Mouse (Mus musculus) hindbrain, embryonic 10.5 days (tissue): ENCODE data around the gene Mterf4. TPM values are rescaled to one million over a fixed set of nuclear protein-coding genes. Genes with fewer than 3 reads are reported as not detected.

Experiments used
- DNase-seq: peaks from one replicate; pipeline ENCODE4 v3.0.0-alpha.2; 2017; ENCODE audit warnings: low spot score
- H3K27ac ChIP-seq: fragments of 300-500 bp; sonication (generic); 2 replicates; pipeline ENCODE4 v1.5.1; 2016; ENCODE audit warnings: mild to moderate bottlenecking, moderate library complexity
- H3K27me3 ChIP-seq: fragments of 300-500 bp; sonication (generic); 2 replicates; pipeline ENCODE4 v1.6.1; 2016; ENCODE audit warnings: mild to moderate bottlenecking; ENCODE audit not compliant: poor library complexity, insufficient read depth, severe bottlenecking
- H3K36me3 ChIP-seq: fragments of 300-500 bp; sonication (generic); 2 replicates; pipeline ENCODE4 v1.6.1; 2016; ENCODE audit warnings: mild to moderate bottlenecking, moderate library complexity
- H3K4me1 ChIP-seq: fragments of 300-500 bp; sonication (generic); replicated peaks from 2 replicates; pipeline ENCODE4 v1.6.1; 2016; ENCODE audit warnings: mild to moderate bottlenecking
- H3K4me3 ChIP-seq: fragments of 300-500 bp; sonication (generic); 2 replicates; pipeline ENCODE4 v1.5.1; 2016; ENCODE audit warnings: mild to moderate bottlenecking, moderate library complexity
- H3K9me3 ChIP-seq: fragments of 300-500 bp; sonication (generic); 2 replicates; pipeline ENCODE4 v1.6.1; 2016; ENCODE audit warnings: mild to moderate bottlenecking, moderate library complexity
- WGBS: fragments of 180-500 bp; shearing (Covaris S2); methylation state at CpG from one replicate; pipeline ENCODE4 v1.1.7; 2016; 5-methylcytosine and 5-hydroxymethylcytosine counted together
- polyA plus RNA-seq: library from polyadenylated mRNA; unstranded; fragments of >200 nt; fragmentation: Nextera tagmentation; extraction: Ambion mirVana; gene quantifications from 2 replicates; pipeline ENCODE4 v1.2.1, GENCODE M21; 2016

Mterf4 gene
- polyA plus RNA-seq, 1 experiment from 2014 or later, result 37.5 TPM

DNA sequence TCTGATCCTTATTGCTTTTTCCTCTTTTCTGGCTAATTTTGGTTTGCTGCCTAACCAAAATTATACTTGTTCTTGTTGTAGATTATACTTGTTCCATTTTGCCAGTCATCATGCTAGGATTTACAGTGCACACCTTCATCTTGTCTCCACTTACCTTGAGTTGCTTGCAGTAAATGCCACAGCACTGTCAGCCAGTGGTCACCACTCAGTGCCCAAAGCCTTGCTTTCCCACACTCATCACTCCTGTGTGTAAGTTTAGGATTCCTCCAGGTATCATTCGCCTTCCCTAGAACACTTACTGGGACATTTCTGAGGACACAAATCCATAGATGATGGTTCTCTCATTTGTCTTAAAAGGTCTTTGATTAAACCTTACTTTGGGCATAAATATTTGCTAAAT lies 14.1 kb downstream of the Mterf4 start:
- H3K4me1 ChIP-seq, result no peaks in the 10 kb centered on the region
- H3K27me3 ChIP-seq, result no peaks in the 10 kb centered on the region
- WGBS, result 96% methylated on average over 1 of the region's 1 CpGs
- H3K27ac ChIP-seq, result no peak overlapping the region
- peaks cover 12% of the 10 kb centered on the region for H3K36me3 ChIP-seq
- DNase-seq, result no peak
- H3K9me3 ChIP-seq, result no peaks in the 10 kb centered on the region
- H3K4me3 ChIP-seq, result no peak overlapping the region

DNA sequence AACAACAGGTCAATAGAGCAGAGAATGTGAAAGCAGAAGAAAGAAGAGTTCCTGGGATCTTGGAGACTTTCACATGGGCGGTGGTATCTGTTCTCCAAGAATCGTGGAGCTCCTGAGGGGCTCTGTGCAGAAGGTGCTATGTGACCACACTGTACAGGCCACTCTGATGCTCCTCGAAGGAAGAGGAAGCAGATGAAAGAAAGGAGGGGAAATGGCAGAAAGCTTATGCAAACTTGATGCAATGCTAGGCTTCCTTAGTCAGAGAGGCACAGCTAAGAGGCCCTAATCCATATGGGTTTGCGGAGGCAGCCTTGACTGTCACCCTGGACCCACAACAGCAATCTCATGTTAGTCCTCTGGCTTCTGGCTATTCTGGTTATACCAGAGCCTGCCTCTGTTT lies 14.8 kb downstream of the Mterf4 start:
- H3K4me3 ChIP-seq, result no peak overlapping the region
- no peaks in the 10 kb centered on the region for H3K4me1 ChIP-seq
- H3K36me3 ChIP-seq, result peaks cover 7% of the 10 kb centered on the region
- no peaks in the 10 kb centered on the region for H3K9me3 ChIP-seq
- WGBS, result 81% methylated on average over 4 of the region's 4 CpGs
- no peak for DNase-seq
- H3K27ac ChIP-seq, result no peak overlapping the region
- no peaks in the 10 kb centered on the region for H3K27me3 ChIP-seq

DNA sequence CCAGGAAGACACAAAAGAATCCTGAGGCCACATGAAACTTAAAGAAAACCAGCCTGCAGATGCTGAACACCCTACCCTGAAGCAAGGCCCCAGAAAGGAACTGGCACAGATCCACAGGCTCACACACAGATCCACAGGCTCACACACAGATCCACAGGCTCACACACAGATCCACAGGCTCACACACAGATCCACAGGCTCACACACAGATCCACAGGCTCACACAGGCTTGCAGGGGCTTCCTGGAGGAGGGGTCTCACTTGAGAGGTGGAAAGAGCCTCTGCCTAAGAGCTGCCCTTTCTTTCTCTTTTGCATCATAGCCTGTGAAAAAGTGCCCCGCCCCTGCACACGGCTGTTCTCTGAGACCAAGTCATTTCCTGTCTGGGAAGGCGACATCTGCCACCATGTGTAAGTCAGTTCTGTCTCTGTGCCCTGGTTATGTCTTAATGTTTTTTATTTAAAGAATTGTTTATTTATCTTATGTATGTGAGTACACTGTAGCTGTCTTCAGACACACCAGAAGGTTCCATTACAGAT lies 16.0 kb downstream of the Mterf4 start:
- H3K4me3 ChIP-seq, result no peak overlapping the region
- H3K27ac ChIP-seq, result no peak overlapping the region
- no peaks in the 10 kb centered on the region for H3K4me1 ChIP-seq
- no peaks in the 10 kb centered on the region for H3K36me3 ChIP-seq
- H3K27me3 ChIP-seq, result no peaks in the 10 kb centered on the region
- no peaks in the 10 kb centered on the region for H3K9me3 ChIP-seq
- no peak for DNase-seq
- 64% methylated on average over 3 of the region's 3 CpGs for WGBS

DNA sequence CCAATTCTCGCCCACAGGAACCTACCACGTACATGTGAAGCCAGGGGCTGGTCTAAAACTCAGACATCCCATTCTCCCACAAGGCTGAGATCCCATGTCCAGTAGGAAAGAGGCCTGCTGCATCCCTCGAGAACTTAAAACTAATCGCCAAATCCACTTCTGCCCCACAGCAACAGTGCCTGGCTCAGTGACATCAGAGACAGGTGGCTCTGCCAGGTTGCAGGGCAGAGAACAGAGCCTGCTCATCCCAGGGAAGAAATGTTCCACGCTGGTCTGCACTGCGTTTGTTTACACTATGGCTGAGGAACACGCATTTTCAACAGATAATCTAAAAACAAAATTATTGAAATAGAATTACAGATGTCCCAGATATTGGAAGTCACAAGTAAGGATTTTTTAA lies 28.7 kb downstream of the Mterf4 start:
- no peak overlapping the region for H3K4me3 ChIP-seq
- H3K9me3 ChIP-seq, result no peaks in the 10 kb centered on the region
- H3K36me3 ChIP-seq, result no peaks in the 10 kb centered on the region
- no peak for DNase-seq
- H3K27ac ChIP-seq, result no peak overlapping the region
- WGBS, result 82% methylated on average over 7 of the region's 7 CpGs
- no peaks in the 10 kb centered on the region for H3K27me3 ChIP-seq
- H3K4me1 ChIP-seq, result peaks cover 5% of the 10 kb centered on the region

DNA sequence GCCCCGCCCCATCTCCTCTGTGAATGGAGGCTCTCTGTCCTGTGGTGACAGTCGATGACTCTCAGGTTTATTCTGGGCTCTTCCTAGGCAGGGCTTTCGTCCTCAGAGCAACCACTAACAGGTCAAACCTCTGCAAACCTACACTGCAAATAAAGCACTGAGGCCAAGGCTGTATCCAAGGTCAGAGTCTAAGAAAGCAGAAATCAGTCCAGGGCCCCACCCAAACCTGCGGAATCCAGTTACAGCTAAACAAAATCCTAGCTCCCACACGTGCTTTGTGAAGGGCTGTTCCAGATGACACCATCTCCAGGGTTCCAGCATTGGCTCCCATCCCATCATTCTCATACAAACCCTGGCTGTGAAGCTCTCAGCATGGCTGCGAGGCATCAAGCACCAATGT lies 30.2 kb downstream of the Mterf4 start:
- peaks cover 4% of the 10 kb centered on the region; the same call in 1 of the 2 replicates for H3K27me3 ChIP-seq
- no peaks in the 10 kb centered on the region for H3K36me3 ChIP-seq
- H3K27ac ChIP-seq, result no peak overlapping the region
- WGBS, result 76% methylated on average over 6 of the region's 6 CpGs
- H3K4me3 ChIP-seq, result no peak overlapping the region
- no peak for DNase-seq
- H3K9me3 ChIP-seq, result no peaks in the 10 kb centered on the region
- H3K4me1 ChIP-seq, result peaks cover 5% of the 10 kb centered on the region

DNA sequence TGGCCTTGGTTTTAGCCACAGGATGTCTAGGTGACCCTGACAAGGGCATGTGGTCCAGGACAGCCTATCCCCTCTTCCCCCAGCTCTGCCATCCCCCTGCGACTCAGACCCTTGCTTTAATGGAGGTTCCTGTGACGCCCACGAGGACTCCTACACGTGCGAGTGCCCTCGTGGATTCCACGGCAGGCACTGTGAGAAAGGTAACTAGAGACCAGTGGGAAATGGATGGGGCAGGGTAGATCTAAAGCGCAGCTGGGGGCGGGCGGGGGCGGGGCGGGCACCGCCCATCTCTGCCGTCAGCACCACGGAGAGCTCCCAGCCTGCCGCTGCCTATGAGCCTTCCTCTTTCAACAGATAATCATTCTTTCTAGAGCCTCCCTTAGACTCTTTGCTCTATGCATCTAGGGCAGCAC lies 33.3 kb downstream of the Mterf4 start:
- no peaks in the 10 kb centered on the region for H3K9me3 ChIP-seq
- peak overlapping the region; percentile 28; the same call in 1 of the 2 replicates for H3K4me3 ChIP-seq
- 3% methylated on average over 10 of the region's 16 CpGs for WGBS
- H3K27me3 ChIP-seq, result peaks cover 4% of the 10 kb centered on the region; the same call in 1 of the 2 replicates
- H3K36me3 ChIP-seq, result no peaks in the 10 kb centered on the region
- H3K4me1 ChIP-seq, result peaks cover 5% of the 10 kb centered on the region
- no peak overlapping the region for H3K27ac ChIP-seq
- DNase-seq, result peak; percentile 69

DNA sequence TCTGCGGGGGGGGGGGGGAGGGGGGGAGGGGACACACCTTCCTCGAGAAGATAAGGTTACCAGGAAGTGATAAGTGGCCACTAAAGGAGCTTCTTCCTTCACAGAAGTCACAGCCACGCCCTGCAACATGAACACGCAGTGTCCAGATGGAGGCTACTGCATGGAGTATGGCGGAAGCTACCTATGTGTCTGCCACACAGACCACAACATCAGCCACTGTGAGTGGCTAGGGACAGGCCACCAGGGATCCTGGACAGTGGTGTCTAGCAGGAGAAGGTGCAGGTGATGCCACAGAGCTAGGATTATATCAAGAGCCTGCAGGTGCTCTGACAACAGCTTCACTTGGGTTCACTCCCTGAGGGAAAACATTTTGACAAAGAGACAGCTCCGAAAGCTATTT lies 34.0 kb downstream of the Mterf4 start:
- Histone ChIP-seq H3K27me3 (peaks cover 4% of the 10 kb centered on the region; the same call in 1 of the 2 replicates), H3K4me1 (peaks cover 5% of the 10 kb centered on the region), H3K9me3 (no peaks in the 10 kb centered on the region), H3K27ac (no peak overlapping the region), H3K4me3 (no peak overlapping the region), H3K36me3 (no peaks in the 10 kb centered on the region)
- DNase-seq, result no peak
- WGBS, result 89% methylated on average over 6 of the region's 6 CpGs

DNA sequence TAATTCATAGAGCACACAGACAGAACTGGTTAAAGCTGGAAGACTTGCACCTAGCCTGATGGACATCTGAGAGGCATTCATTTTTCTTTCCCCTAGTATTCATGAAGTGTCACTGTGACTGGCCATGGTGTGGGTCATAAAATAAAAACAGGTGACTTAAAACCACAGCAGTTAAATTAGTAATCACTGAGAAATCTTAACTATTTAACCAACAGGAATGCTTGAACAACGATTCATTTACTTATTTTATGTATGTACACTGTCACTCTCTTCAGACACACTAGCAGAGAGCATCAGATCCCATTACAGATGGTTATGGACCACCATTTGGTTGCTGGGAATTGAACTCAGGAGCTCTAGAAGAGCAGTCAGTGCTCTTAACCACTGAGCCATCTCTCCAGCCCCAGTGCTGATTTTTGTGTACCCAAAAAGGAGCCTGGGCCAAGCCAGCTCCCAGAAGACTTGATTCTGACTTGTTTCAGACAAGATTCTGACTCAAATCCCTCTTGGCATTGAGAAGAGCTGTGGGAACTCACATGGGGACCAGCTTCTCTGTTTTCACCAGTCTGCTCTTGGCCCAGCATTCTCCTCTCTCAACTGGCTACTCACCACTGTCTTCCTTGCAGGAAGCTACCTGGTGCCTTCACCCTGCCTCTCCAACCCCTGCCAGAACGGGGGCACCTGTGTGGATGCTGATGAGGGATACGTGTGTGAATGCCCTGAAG lies 35.0 kb downstream of the Mterf4 start:
- Histone ChIP-seq H3K27me3 (peaks cover 4% of the 10 kb centered on the region; the same call in 1 of the 2 replicates), H3K4me1 (peaks cover 5% of the 10 kb centered on the region), H3K4me3 (no peak overlapping the region), H3K9me3 (no peaks in the 10 kb centered on the region), H3K27ac (no peak overlapping the region), H3K36me3 (no peaks in the 10 kb centered on the region)
- no peak for DNase-seq
- WGBS, result 77% methylated on average over 3 of the region's 3 CpGs

DNA sequence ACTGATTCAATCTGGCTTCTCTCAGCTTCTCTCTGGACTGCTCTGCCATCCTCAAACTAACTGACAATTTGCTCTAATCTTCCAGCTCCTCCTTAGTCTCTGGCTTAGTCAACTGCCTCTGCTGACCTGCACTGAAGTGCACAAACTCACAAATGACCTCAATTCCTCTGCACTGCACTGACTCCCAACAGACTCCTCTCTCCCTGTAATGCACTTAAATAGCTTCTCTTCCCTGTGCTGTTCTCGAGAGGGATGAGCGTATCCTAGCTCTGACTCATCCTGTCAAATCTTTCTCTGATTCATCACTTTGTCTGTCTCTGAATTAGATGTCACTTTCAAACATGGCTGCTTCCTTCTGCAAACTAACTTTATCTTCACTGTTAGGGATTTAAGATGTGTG lies 37.5 kb downstream of the Mterf4 start:
- Histone ChIP-seq H3K4me1 (peaks cover 5% of the 10 kb centered on the region), H3K27me3 (peaks cover 4% of the 10 kb centered on the region; the same call in 1 of the 2 replicates), H3K27ac (no peak overlapping the region), H3K4me3 (no peak overlapping the region), H3K36me3 (no peaks in the 10 kb centered on the region), H3K9me3 (no peaks in the 10 kb centered on the region)
- no peak for DNase-seq
- 86% methylated on average over 2 of the region's 2 CpGs for WGBS

DNA sequence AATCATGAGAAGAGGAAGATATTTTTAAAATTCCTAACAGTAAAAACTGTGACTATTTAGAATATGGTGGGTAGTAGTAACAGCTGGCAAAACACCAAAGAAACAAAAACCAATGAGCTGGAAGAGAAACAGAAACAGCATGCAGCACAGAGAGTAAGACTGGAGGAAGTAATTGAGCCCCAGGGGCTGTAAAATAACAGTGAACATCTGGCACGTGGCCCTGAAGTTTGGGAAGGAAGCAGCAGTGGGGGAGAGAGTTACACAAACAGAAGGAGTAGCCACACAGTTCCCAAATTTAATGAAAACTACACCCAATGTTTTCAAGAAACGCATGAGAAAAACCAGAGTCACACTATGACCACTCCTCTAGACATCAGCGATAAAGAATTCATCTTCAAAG lies 38.5 kb downstream of the Mterf4 start:
- peaks cover 4% of the 10 kb centered on the region; the same call in 1 of the 2 replicates for H3K27me3 ChIP-seq
- DNase-seq, result no peak
- H3K4me1 ChIP-seq, result peaks cover under 1% of the 10 kb centered on the region; the same call in 1 of the 2 replicates
- no peaks in the 10 kb centered on the region for H3K9me3 ChIP-seq
- no peaks in the 10 kb centered on the region for H3K36me3 ChIP-seq
- no peak overlapping the region for H3K27ac ChIP-seq
- no peak overlapping the region for H3K4me3 ChIP-seq
- 45% methylated on average over 3 of the region's 3 CpGs for WGBS

DNA sequence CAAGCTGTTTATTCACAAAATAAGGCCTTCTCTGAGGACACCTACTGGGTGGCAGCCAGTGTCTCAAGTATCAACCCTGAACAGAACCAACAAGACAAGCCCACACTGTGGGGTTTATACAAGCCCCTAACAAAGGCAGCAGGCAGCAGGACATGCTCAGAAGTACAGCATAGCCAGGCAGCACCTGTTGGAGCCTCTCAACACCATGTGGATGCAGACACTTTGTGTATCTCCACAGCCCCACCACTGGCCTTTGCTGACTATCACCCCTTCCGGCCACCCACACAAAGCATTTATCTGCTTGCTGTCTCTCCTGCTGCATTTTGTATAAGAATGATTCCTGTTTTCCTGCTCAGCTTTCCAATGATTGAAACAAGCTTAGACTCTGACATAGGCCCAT lies 48.2 kb downstream of the Mterf4 start:
- Histone ChIP-seq H3K27me3 (no peaks in the 10 kb centered on the region), H3K9me3 (no peaks in the 10 kb centered on the region), H3K4me1 (no peaks in the 10 kb centered on the region), H3K4me3 (no peak overlapping the region), H3K36me3 (no peaks in the 10 kb centered on the region), H3K27ac (no peak overlapping the region)
- WGBS, result 69% methylated on average over 1 of the region's 1 CpGs
- DNase-seq, result no peak

DNA sequence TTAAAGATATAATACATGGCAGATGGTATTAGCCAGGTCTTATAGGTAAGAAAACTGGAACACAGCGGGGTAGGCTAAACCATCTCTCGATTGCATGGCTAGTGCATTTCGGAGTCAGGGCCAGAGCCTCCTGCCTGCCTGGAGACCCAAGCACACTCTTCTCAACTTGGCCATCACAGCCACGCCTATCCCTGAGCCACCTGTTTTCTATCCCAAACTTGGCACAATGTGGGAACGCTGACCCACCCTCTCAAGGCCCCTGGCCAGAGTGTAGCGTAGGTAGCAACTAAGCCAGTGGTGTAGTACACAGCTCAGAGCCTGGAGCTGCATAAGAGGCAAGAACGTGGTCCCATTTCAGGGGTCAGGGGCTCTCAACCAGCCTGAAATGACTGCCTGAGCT lies 50.0 kb downstream of the Mterf4 start:
- no peaks in the 10 kb centered on the region for H3K9me3 ChIP-seq
- no peak overlapping the region for H3K4me3 ChIP-seq
- DNase-seq, result no peak
- WGBS, result 90% methylated on average over 7 of the region's 7 CpGs
- no peaks in the 10 kb centered on the region for H3K4me1 ChIP-seq
- no peaks in the 10 kb centered on the region for H3K27me3 ChIP-seq
- no peaks in the 10 kb centered on the region for H3K36me3 ChIP-seq
- H3K27ac ChIP-seq, result no peak overlapping the region

DNA sequence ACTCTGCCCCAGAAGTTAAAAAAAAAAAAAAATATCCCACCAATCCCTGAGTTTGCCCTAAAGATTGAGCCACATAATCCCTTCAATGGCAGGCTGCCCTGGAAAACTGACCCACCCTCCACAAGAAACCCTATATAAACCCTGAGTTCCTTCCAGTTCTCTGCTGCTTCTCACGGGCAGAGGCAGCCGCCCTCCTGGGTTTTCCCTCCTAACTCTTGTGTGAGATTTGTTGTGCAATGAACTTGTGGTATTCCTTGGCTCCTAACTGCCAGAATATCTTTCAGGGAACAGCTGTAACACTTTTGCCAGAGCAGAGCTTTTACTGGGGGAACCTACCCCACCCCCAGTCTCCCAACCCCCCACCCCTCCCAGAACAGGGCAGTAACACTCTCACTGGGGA lies 53.1 kb downstream of the Mterf4 start:
- H3K9me3 ChIP-seq, result no peaks in the 10 kb centered on the region
- no peaks in the 10 kb centered on the region for H3K27me3 ChIP-seq
- no peaks in the 10 kb centered on the region for H3K36me3 ChIP-seq
- no peaks in the 10 kb centered on the region for H3K4me1 ChIP-seq
- no peak overlapping the region for H3K4me3 ChIP-seq
- no peak overlapping the region for H3K27ac ChIP-seq
- WGBS, result 55% methylated on average over 2 of the region's 2 CpGs
- DNase-seq, result no peak
